Mouse (Mus musculus) splenic B cell, adult 2 months (primary cell): ENCODE results near the gene Snx19.
A peak's percentile ranks its signal among the peaks of the same experiment; 100 is the strongest.

Experiments used
- DNase-seq: peaks from one replicate; pipeline ENCODE4 v3.0.0-alpha.2; 2011; ENCODE audit warnings: low read depth, low spot score
- H3K27me3 ChIP-seq: 2 replicates; pipeline ENCODE4 v1.6.1; 2012; ENCODE audit warnings: mild to moderate bottlenecking, low read length, moderate library complexity, mixed read lengths; ENCODE audit not compliant: control insufficient read depth, poor library complexity, insufficient read depth, severe bottlenecking
- H3K36me3 ChIP-seq: 2 replicates; pipeline ENCODE4 v1.6.1; 2012; ENCODE audit warnings: mild to moderate bottlenecking, low read length, moderate library complexity, mixed read lengths; ENCODE audit not compliant: control insufficient read depth, poor library complexity, insufficient read depth, severe bottlenecking

The Snx19 gene

GRCm38 (mm10) chr9:30449862-30450261 is 23.0 kb downstream of the Snx19 start:
- DNase-seq: no peak
- Histone ChIP-seq H3K27me3 (no peaks in the 10 kb centered on the region; the same call in 1 of the 2 replicates), H3K36me3 (peaks cover 11% of the 10 kb centered on the region; the same call in 1 of the 2 replicates)

DNA sequence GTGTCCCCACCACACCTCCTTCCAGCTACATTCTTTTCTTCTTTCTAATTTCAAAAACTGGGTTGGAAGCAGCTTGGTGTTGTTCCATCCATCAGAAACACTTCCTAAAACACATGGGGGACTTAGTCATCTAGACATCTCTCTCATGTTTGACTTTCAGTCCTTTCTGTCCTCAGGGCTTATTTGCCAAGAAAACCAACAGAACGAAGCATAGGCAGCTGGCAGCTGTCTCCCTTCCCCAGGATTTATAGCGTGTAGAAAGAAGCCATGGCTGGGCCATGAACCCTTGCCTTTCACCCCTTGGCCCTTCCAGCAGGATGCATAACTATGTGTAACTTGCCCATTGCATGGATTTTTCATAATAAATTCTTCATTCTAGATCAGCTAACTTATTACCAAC is 23.9 kb downstream of the Snx19 start:
- DNase-seq: no peak
- no peaks in the 10 kb centered on the region; the same call in 1 of the 2 replicates for H3K27me3 ChIP-seq
- H3K36me3 ChIP-seq: peaks cover 11% of the 10 kb centered on the region; the same call in 1 of the 2 replicates

DNA sequence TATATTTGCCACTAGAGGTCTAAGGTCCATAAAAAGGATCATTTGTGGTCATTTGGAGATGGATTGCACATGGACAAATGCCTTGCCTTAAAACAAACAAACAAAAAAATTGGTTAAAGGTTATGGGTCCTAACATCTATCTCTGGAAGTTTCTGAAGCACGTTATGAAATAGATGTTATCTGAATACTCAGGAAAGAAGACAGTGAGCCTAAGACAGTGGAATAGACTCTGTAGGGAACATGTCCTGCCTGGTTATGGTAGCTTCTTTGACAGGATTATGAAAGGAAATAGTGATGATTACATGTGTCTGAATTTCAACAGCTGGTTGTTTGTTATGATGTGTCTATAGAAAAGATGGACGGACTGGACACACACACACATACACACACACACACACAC is 27.6 kb downstream of the Snx19 start:
- Histone ChIP-seq H3K27me3 (no peaks in the 10 kb centered on the region; the same call in 1 of the 2 replicates), H3K36me3 (peaks cover 7% of the 10 kb centered on the region; the same call in 1 of the 2 replicates)
- DNase-seq: no peak

GRCm38 (mm10) chr9:30456250-30456649 is 29.3 kb downstream of the Snx19 start:
- DNase-seq: no peak
- 0 out of 2 replicates have a peak, but pooled peaks cover 2% of the 10 kb centered on the region for H3K36me3 ChIP-seq

DNA sequence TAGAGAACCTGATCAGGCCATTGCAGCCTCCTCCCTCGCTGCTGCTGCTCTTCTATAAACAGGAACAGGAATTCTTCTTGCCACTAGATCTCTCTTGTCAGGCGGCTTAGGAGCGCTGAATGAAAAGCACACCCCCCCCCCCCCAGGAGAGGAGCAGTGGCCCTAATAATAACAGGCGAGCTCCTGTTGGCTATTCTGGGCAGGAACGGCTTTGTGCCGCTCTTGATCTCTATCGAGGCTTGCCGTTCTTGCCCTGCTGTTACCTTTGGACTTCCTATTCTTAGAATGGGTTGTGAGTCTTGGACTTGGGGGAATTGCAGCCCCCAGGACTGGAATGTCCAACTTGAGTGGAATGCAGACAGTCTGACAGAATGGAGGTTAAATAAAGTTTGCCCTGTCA is 33.6 kb downstream of the Snx19 start:
- Histone ChIP-seq H3K27me3 (no peaks in the 10 kb centered on the region), H3K36me3 (peaks cover 3% of the 10 kb centered on the region)
- no peak for DNase-seq

More at GRCm38 (mm10) chr9:30456250-30456649, 29.3 kb downstream of the Snx19 start:
- no peaks in the 10 kb centered on the region; the same call in 1 of the 2 replicates for H3K27me3 ChIP-seq

GRCm38 (mm10) chr9:30464661-30465060 is 37.8 kb downstream of the Snx19 start:
- H3K27me3 ChIP-seq: no peaks in the 10 kb centered on the region
- H3K36me3 ChIP-seq: peaks cover 3% of the 10 kb centered on the region
- no peak for DNase-seq

- Histone ChIP-seq H3K27me3 (no peaks in the 10 kb centered on the region), H3K36me3 (no peaks in the 10 kb centered on the region)
- DNase-seq: no peak
Observed at GRCm38 (mm10) chr9:30480043-30480442, 53.1 kb downstream of the Snx19 start.

GRCm38 (mm10) chr9:30480464-30480863 is 53.6 kb downstream of the Snx19 start:
- H3K27me3 ChIP-seq: no peaks in the 10 kb centered on the region
- H3K36me3 ChIP-seq: no peaks in the 10 kb centered on the region
- DNase-seq: peak; percentile 93

GRCm38 (mm10) chr9:30482116-30482515 is 55.2 kb downstream of the Snx19 start:
- no peak for DNase-seq
- Histone ChIP-seq H3K36me3 (no peaks in the 10 kb centered on the region), H3K27me3 (no peaks in the 10 kb centered on the region)

- Histone ChIP-seq H3K36me3 (no peaks in the 10 kb centered on the region), H3K27me3 (no peaks in the 10 kb centered on the region)
- no peak for DNase-seq
Observed at GRCm38 (mm10) chr9:30484183-30484582, 57.3 kb downstream of the Snx19 start.

DNA sequence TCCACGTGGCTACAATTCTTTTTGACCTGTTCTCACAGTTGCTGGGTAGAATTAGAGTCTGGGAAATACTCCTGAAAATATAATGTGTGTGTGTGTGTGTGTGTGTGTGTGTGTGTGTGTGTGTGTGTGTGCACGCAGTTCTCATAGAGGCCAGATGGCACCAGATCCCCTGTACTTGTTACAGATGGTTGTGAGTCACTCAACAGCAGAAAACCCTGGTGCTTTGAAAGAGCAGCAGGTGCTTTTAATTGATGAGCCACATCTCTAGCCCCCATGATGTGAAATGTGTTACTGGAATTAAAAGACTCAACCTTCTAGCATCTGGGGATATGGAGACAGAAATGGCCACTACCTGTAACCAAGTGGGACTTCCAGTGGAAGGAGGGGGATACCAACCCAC is 58.3 kb downstream of the Snx19 start:
- DNase-seq: no peak
- H3K36me3 ChIP-seq: no peaks in the 10 kb centered on the region
- no peaks in the 10 kb centered on the region for H3K27me3 ChIP-seq

DNA sequence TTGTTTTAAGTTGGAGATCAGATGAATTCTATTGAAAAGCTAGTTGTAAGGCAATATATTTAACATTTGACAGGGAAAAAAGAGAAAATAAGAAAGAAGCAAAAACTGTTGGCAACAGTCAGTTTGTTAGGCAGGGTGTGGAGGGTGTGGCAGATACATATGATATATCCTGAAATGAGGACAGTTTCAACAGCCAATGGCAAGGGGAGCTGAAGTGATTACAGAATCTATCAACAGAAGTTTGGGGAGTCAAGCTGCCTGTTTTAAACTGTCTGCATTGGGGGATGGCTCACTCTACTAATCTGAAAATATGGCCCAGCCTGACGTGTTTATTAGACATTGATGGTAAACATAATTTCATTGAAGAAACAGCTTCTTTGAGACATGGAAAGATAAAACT is 61.5 kb downstream of the Snx19 start:
- no peak for DNase-seq
- no peaks in the 10 kb centered on the region; the same call in 1 of the 2 replicates for H3K27me3 ChIP-seq
- H3K36me3 ChIP-seq: no peaks in the 10 kb centered on the region

- no peak for DNase-seq
- no peaks in the 10 kb centered on the region for H3K36me3 ChIP-seq
Observed at GRCm38 (mm10) chr9:30494446-30494845, 67.5 kb downstream of the Snx19 start.

DNA sequence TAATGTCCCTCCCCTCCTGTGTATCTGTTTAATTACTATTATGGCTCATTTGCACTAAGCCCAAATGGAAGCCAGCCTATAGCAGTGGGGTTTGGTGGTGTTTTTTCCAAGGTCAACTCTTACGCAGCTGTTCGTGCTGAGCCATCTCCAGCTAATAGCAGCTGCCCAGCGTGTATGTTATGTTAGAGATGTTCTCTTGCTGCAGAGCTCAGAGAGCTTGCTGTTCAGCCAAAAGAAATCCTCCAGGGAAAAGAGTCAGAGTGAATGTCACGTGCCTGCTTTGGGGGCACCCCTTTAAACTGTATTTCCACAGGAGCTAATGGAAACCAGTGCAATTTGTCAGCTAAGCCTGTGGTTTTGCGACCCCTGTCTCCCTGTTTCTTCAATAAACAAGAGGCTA is 82.1 kb downstream of the Snx19 start:
- Histone ChIP-seq H3K27me3 (no peaks in the 10 kb centered on the region), H3K36me3 (no peaks in the 10 kb centered on the region)
- DNase-seq: no peak

More at GRCm38 (mm10) chr9:30494446-30494845, 67.5 kb downstream of the Snx19 start:
- H3K27me3 ChIP-seq: no peaks in the 10 kb centered on the region; the same call in 1 of the 2 replicates

DNA sequence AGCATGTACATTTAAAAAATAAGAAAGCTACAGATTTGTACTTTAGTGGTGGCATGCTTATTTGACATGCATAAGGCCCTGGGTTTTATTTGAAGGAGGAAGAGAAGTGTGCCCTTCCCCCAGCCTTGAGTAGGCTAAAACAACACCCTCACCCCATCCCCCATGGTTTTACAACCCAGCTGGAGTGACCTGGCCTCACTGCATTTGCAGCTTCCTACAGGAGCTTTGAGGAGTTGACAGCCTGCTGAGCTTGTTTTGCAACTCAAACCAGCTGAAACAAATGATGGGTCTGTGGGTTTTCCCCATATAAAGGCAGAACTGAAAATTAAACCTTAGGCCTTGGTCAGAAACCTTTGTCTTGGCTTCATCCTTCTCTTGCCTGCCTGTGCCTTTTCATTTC is 89.0 kb downstream of the Snx19 start:
- DNase-seq: no peak
- H3K27me3 ChIP-seq: no peaks in the 10 kb centered on the region
- no peaks in the 10 kb centered on the region for H3K36me3 ChIP-seq
